Mouse (Mus musculus): ENCODE data around the gene Gsap. TPM values are rescaled to one million over a fixed set of nuclear protein-coding genes. Genes with fewer than 3 reads are reported as not detected.

The Gsap gene
- polyA plus RNA-seq, 1 experiment from 2014 or later = 0.41 TPM

GRCm38 (mm10) chr5:21160781-21161180, 25.3 kb upstream of the Gsap start:
- H3K27me3 ChIP-seq (replicated peaks) = no peaks in the 10 kb centered on the region
- H3K36me3 ChIP-seq = no peaks in the 10 kb centered on the region
- no peak overlapping the region for H3K9ac ChIP-seq
- H3K9me3 ChIP-seq (replicated peaks) = peaks cover 3% of the 10 kb centered on the region; the same call in 1 of the 2 replicates
- no peaks in the 10 kb centered on the region for H3K4me1 ChIP-seq (replicated peaks)
- H3K4me2 ChIP-seq = no peak overlapping the region
- ATAC-seq (ENCODE audit: insufficient number of reproducible peaks, low FRiP score) = no peak
- no peak overlapping the region for H3K4me3 ChIP-seq
- 28% methylated on average over 1 of the region's 1 CpGs for WGBS
- H3K27ac ChIP-seq (ENCODE audit: poor library complexity, severe bottlenecking) = no peak overlapping the region

- H3K4me1 ChIP-seq (replicated peaks) = no peaks in the 10 kb centered on the region
- 86% methylated on average over 3 of the region's 3 CpGs for WGBS
- no peaks in the 10 kb centered on the region for H3K27me3 ChIP-seq (replicated peaks)
- H3K9ac ChIP-seq = no peak overlapping the region
- H3K4me2 ChIP-seq = no peak overlapping the region
- no peak overlapping the region for H3K4me3 ChIP-seq
- no peaks in the 10 kb centered on the region for H3K9me3 ChIP-seq (replicated peaks)
- H3K27ac ChIP-seq (ENCODE audit: poor library complexity, severe bottlenecking) = no peak overlapping the region
- no peak for ATAC-seq (ENCODE audit: insufficient number of reproducible peaks, low FRiP score)
- H3K36me3 ChIP-seq = no peaks in the 10 kb centered on the region
Measured at GRCm38 (mm10) chr5:21163421-21163820, 22.6 kb upstream of the Gsap start.

GRCm38 (mm10) chr5:21168689-21169345, 17.2 kb upstream of the Gsap start:
- 63% methylated on average over 8 of the region's 8 CpGs for WGBS
- no peak overlapping the region for H3K27ac ChIP-seq (ENCODE audit: poor library complexity, severe bottlenecking)

GRCm38 (mm10) chr5:21169346-21169745, 16.7 kb upstream of the Gsap start:
- 69% methylated on average over 3 of the region's 3 CpGs for WGBS
- Histone ChIP-seq H3K27ac (ENCODE audit: poor library complexity, severe bottlenecking) (no peak overlapping the region), H3K9me3 (replicated peaks) (no peaks in the 10 kb centered on the region)

More at GRCm38 (mm10) chr5:21168689-21169345, 17.2 kb upstream of the Gsap start:
- H3K36me3 ChIP-seq = no peaks in the 10 kb centered on the region
- no peak overlapping the region for H3K9ac ChIP-seq
- H3K4me2 ChIP-seq = no peak overlapping the region
- no peak overlapping the region for H3K4me3 ChIP-seq
- H3K27me3 ChIP-seq (replicated peaks) = 0 out of 2 replicates have a peak, but pooled peaks cover 3% of the 10 kb centered on the region
- 0 out of 2 replicates have a peak, but pooled peaks have one; percentile 52 for ATAC-seq (ENCODE audit: insufficient number of reproducible peaks, low FRiP score)
- no peaks in the 10 kb centered on the region for H3K9me3 ChIP-seq (replicated peaks)
- 0 out of 2 replicates have a peak, but pooled peaks cover 8% of the 10 kb centered on the region for H3K4me1 ChIP-seq (replicated peaks)

GRCm38 (mm10) chr5:21169877-21170276, 16.2 kb upstream of the Gsap start:
- no peak overlapping the region for H3K27ac ChIP-seq (ENCODE audit: poor library complexity, severe bottlenecking)

More at GRCm38 (mm10) chr5:21169346-21169745, 16.7 kb upstream of the Gsap start:
- Histone ChIP-seq H3K27me3 (replicated peaks) (0 out of 2 replicates have a peak, but pooled peaks cover 3% of the 10 kb centered on the region), H3K4me3 (no peak overlapping the region), H3K4me2 (no peak overlapping the region), H3K4me1 (replicated peaks) (0 out of 2 replicates have a peak, but pooled peaks cover 8% of the 10 kb centered on the region), H3K36me3 (no peaks in the 10 kb centered on the region), H3K9ac (no peak overlapping the region)
- no peak for ATAC-seq (ENCODE audit: insufficient number of reproducible peaks, low FRiP score)

GRCm38 (mm10) chr5:21170440-21170839, 15.6 kb upstream of the Gsap start:
- Histone ChIP-seq H3K4me2 (no peak overlapping the region), H3K27ac (ENCODE audit: poor library complexity, severe bottlenecking) (no peak overlapping the region), H3K36me3 (no peaks in the 10 kb centered on the region), H3K4me3 (no peak overlapping the region), H3K27me3 (replicated peaks) (0 out of 2 replicates have a peak, but pooled peaks cover 3% of the 10 kb centered on the region), H3K4me1 (replicated peaks) (0 out of 2 replicates have a peak, but pooled peaks cover 8% of the 10 kb centered on the region), H3K9me3 (replicated peaks) (no peaks in the 10 kb centered on the region), H3K9ac (no peak overlapping the region)
- peak; percentile 43; the same call in 1 of the 2 replicates for ATAC-seq (ENCODE audit: insufficient number of reproducible peaks, low FRiP score)
- 59% methylated on average over 4 of the region's 4 CpGs for WGBS

More at GRCm38 (mm10) chr5:21169877-21170276, 16.2 kb upstream of the Gsap start:
- H3K36me3 ChIP-seq = no peaks in the 10 kb centered on the region
- no peak overlapping the region for H3K9ac ChIP-seq
- H3K27me3 ChIP-seq (replicated peaks) = 0 out of 2 replicates have a peak, but pooled peaks cover 3% of the 10 kb centered on the region
- no peak for ATAC-seq (ENCODE audit: insufficient number of reproducible peaks, low FRiP score)
- 0 out of 2 replicates have a peak, but pooled peaks cover 8% of the 10 kb centered on the region for H3K4me1 ChIP-seq (replicated peaks)
- no peaks in the 10 kb centered on the region for H3K9me3 ChIP-seq (replicated peaks)
- no peak overlapping the region for H3K4me3 ChIP-seq
- H3K4me2 ChIP-seq = no peak overlapping the region
- 84% methylated on average over 1 of the region's 1 CpGs for WGBS

- H3K4me1 ChIP-seq (replicated peaks) = 0 out of 2 replicates have a peak, but pooled peaks cover 8% of the 10 kb centered on the region
- no peak overlapping the region for H3K9ac ChIP-seq
- H3K27me3 ChIP-seq (replicated peaks) = 0 out of 2 replicates have a peak, but pooled peaks cover 3% of the 10 kb centered on the region
- 52% methylated on average over 5 of the region's 5 CpGs for WGBS
- no peak overlapping the region for H3K4me3 ChIP-seq
- no peaks in the 10 kb centered on the region for H3K9me3 ChIP-seq (replicated peaks)
- no peaks in the 10 kb centered on the region for H3K36me3 ChIP-seq
- no peak overlapping the region for H3K4me2 ChIP-seq
- H3K27ac ChIP-seq (ENCODE audit: poor library complexity, severe bottlenecking) = no peak overlapping the region
- peak; percentile 56; the same call in 1 of the 2 replicates for ATAC-seq (ENCODE audit: insufficient number of reproducible peaks, low FRiP score)
Measured at GRCm38 (mm10) chr5:21170898-21171297, 15.2 kb upstream of the Gsap start.

- Histone ChIP-seq H3K27ac (ENCODE audit: poor library complexity, severe bottlenecking) (no peak overlapping the region; the same call in 1 of the 2 replicates), H3K27me3 (replicated peaks) (0 out of 2 replicates have a peak, but pooled peaks cover 3% of the 10 kb centered on the region), H3K36me3 (no peaks in the 10 kb centered on the region), H3K9ac (no peak overlapping the region), H3K4me1 (replicated peaks) (0 out of 2 replicates have a peak, but pooled peaks cover 8% of the 10 kb centered on the region), H3K4me3 (no peak overlapping the region), H3K4me2 (no peak overlapping the region), H3K9me3 (replicated peaks) (no peaks in the 10 kb centered on the region)
- WGBS = 68% methylated on average over 6 of the region's 6 CpGs
- ATAC-seq (ENCODE audit: insufficient number of reproducible peaks, low FRiP score) = no peak
Measured at GRCm38 (mm10) chr5:21171336-21171735, 14.7 kb upstream of the Gsap start.

GRCm38 (mm10) chr5:21172316-21172715, 13.7 kb upstream of the Gsap start:
- no peak overlapping the region for H3K27ac ChIP-seq (ENCODE audit: poor library complexity, severe bottlenecking)
- H3K4me2 ChIP-seq = no peak overlapping the region
- no peak for ATAC-seq (ENCODE audit: insufficient number of reproducible peaks, low FRiP score)
- H3K27me3 ChIP-seq (replicated peaks) = 0 out of 2 replicates have a peak, but pooled peaks cover 3% of the 10 kb centered on the region
- H3K4me3 ChIP-seq = no peak overlapping the region
- 73% methylated on average over 3 of the region's 3 CpGs for WGBS
- H3K4me1 ChIP-seq (replicated peaks) = 0 out of 2 replicates have a peak, but pooled peaks cover 8% of the 10 kb centered on the region
- no peaks in the 10 kb centered on the region for H3K36me3 ChIP-seq
- H3K9me3 ChIP-seq (replicated peaks) = no peaks in the 10 kb centered on the region
- no peak overlapping the region for H3K9ac ChIP-seq

GRCm38 (mm10) chr5:21175132-21176112, 10.6 kb upstream of the Gsap start:
- H3K9me3 ChIP-seq (replicated peaks) = peaks cover 6% of the 10 kb centered on the region
- H3K4me3 ChIP-seq = no peak overlapping the region
- no peak for ATAC-seq (ENCODE audit: insufficient number of reproducible peaks, low FRiP score)
- no peak overlapping the region for H3K27ac ChIP-seq (ENCODE audit: poor library complexity, severe bottlenecking)
- 0 out of 2 replicates have a peak, but pooled peaks cover 3% of the 10 kb centered on the region for H3K27me3 ChIP-seq (replicated peaks)
- 44% methylated on average over 9 of the region's 9 CpGs for WGBS
- H3K36me3 ChIP-seq = no peaks in the 10 kb centered on the region
- H3K4me1 ChIP-seq (replicated peaks) = 0 out of 2 replicates have a peak, but pooled peaks cover 6% of the 10 kb centered on the region
- 0 out of 2 replicates have a peak overlapping the region, but pooled peaks have one; percentile 7 for H3K4me2 ChIP-seq
- H3K9ac ChIP-seq = no peak overlapping the region
